8 mouse cellular contexts compared by ENCODE assay signal in the genomic region with DNA sequence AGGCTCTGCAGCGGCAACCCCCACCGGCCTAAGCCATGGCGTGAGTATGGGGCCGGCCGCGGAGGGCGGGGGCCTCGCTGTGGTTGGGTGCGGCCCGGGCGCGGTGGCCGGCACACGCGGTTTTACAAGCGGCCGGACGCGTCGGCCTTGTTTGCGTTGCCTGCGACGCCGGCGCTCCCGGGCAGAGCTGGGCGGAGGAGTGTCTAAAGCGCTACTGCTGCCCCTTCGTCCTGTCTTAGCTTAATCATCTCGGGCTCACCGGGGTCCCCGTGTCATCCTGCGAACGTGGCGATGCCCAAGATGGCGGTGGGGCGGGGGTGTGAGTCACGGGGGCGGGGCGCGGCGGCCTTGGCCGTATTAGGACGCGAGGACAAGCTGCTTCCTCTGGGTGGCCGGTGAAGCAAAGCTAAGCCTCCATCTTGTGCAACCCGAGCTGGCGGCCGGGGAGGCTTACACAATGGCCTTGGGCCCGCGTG. TPM values are rescaled to one million over a fixed set of nuclear protein-coding genes. Genes with fewer than 3 reads are reported as not detected.
DNase-seq lines count a peak whose midpoint lies in the region; ATAC-seq lines count a peak whose summit lies in the region.

No protein-coding gene starts in this region.

- H3K27me3 ChIP-seq in embryonic facial prominence, embryonic 12.5 days = no peaks in the 10 kb centered on the region
- no peaks in the 10 kb centered on the region for H3K27me3 ChIP-seq in liver, embryonic 15.5 days
- no peaks in the 10 kb centered on the region for H3K27me3 ChIP-seq in stomach, embryonic 15.5 days (replicated peaks)

- peaks cover 38% of the 10 kb centered on the region for H3K4me1 ChIP-seq in embryonic facial prominence, embryonic 12.5 days
- H3K4me1 ChIP-seq in liver, embryonic 15.5 days (replicated peaks) = peaks cover 83% of the 10 kb centered on the region
- H3K4me1 ChIP-seq in stomach, embryonic 15.5 days = peaks cover 31% of the 10 kb centered on the region

- H3K9ac ChIP-seq in embryonic facial prominence, embryonic 12.5 days = peak overlapping the region; percentile 100
- H3K9ac ChIP-seq in liver, embryonic 15.5 days = peak overlapping the region; percentile 96
- H3K9ac ChIP-seq in stomach, embryonic 15.5 days = peak overlapping the region; percentile 100

- H3K9me3 ChIP-seq in embryonic facial prominence, embryonic 12.5 days = no peaks in the 10 kb centered on the region
- H3K9me3 ChIP-seq in liver, embryonic 15.5 days (replicated peaks) = no peaks in the 10 kb centered on the region
- H3K9me3 ChIP-seq in stomach, embryonic 15.5 days = no peaks in the 10 kb centered on the region

- ATAC-seq in embryonic facial prominence, embryonic 12.5 days (ENCODE audit: insufficient number of reproducible peaks, insufficient read depth, low FRiP score, low TSS enrichment) = peak; percentile 5
- ATAC-seq in liver, embryonic 15.5 days (ENCODE audit: insufficient read depth) = peak; percentile 43
- ATAC-seq in stomach, embryonic 15.5 days (ENCODE audit: insufficient read depth, low FRiP score, low read depth) = peak; percentile 20

- under 1% methylated on average over 51 of the region's 51 CpGs for WGBS in embryonic facial prominence, embryonic 12.5 days
- under 1% methylated on average over 51 of the region's 51 CpGs for WGBS in liver, embryonic 15.5 days (ENCODE audit: insufficient replicate concordance)
- under 1% methylated on average over 48 of the region's 51 CpGs for WGBS in stomach, embryonic 15.5 days

- peak overlapping the region; percentile 99 for H3K27ac ChIP-seq in embryonic facial prominence, embryonic 12.5 days
- H3K27ac ChIP-seq in liver, embryonic 15.5 days (replicated peaks) = peak overlapping the region; percentile 99
- peak overlapping the region; percentile 97 for H3K27ac ChIP-seq in stomach, embryonic 15.5 days

- peak overlapping the region; percentile 99 for H3K4me3 ChIP-seq in embryonic facial prominence, embryonic 12.5 days
- H3K4me3 ChIP-seq in liver, embryonic 15.5 days (replicated peaks) = peak overlapping the region; percentile 92
- H3K4me3 ChIP-seq in stomach, embryonic 15.5 days (replicated peaks) = peak overlapping the region; percentile 97

- H3K4me2 ChIP-seq in embryonic facial prominence, embryonic 12.5 days (replicated peaks) = peak overlapping the region; percentile 88
- H3K4me2 ChIP-seq in liver, embryonic 15.5 days = peak overlapping the region; percentile 92
- H3K4me2 ChIP-seq in stomach, embryonic 15.5 days = peak overlapping the region; percentile 84

- DNase-seq in B cell, adult 2 months = peak; percentile 87 to 88
- DNase-seq in adrenal gland, postnatal 4 days (ENCODE audit: low spot score in 2 of 2) = peak; percentile 75 to 80
- DNase-seq in heart, adult 8-10 months (ENCODE audit: low spot score) = peak; percentile 67
- peak; percentile 69 to 75 for DNase-seq in kidney, adult 8-10 months
- DNase-seq in neural tube, embryonic 10.5 days (ENCODE audit: extremely low spot score, low spot score) = peak; percentile 82

- H3K36me3 ChIP-seq in embryonic facial prominence, embryonic 12.5 days = peaks cover 49% of the 10 kb centered on the region
- peaks cover 75% of the 10 kb centered on the region for H3K36me3 ChIP-seq in liver, embryonic 15.5 days (replicated peaks)
- peaks cover 25% of the 10 kb centered on the region for H3K36me3 ChIP-seq in stomach, embryonic 15.5 days

RNA-seq across cellular contexts. Expression of gene Atf4, which starts 0.7 kb away (rescaled TPM):
- total RNA-seq in adrenal gland, postnatal 4 days (2021) = 100 to 1,000 TPM; 145 to 157 TPM
- polyA plus RNA-seq in embryonic facial prominence, embryonic 12.5 days (2016; fragmentation: Nextera tagmentation; extraction: Ambion mirVana) = 104 and 117 TPM in 2 replicates
- 10 to 100 TPM; 42.9 to 76.3 (median 65.9) TPM for total RNA-seq in heart, adult 8-10 months (2022)
- polyA plus RNA-seq in liver, embryonic 15.5 days (2015; fragmentation: Nextera tagmentation; extraction: Ambion mirVana) = 130 and 134 TPM in 2 replicates
- polyA plus RNA-seq in stomach, embryonic 15.5 days (2015; fragmentation: Nextera tagmentation; extraction: Ambion mirVana) = 132 and 133 TPM in 2 replicates

RNA-seq across cellular contexts. Expression of gene Rps19bp1, which starts 8.4 kb away (rescaled TPM):
- 10 to 100 TPM; 35.7 to 41.1 TPM for total RNA-seq in adrenal gland, postnatal 4 days (2021)
- 65.3 and 65.9 TPM in 2 replicates for polyA plus RNA-seq in embryonic facial prominence, embryonic 12.5 days (2016; fragmentation: Nextera tagmentation; extraction: Ambion mirVana)
- total RNA-seq in heart, adult 8-10 months (2022) = 10 to 100 TPM; 13.2 to 16.5 (median 14.6) TPM
- 24.4 and 26.2 TPM in 2 replicates for polyA plus RNA-seq in liver, embryonic 15.5 days (2015; fragmentation: Nextera tagmentation; extraction: Ambion mirVana)
- polyA plus RNA-seq in stomach, embryonic 15.5 days (2015; fragmentation: Nextera tagmentation; extraction: Ambion mirVana) = 50.2 and 55.3 TPM in 2 replicates

RNA-seq across cellular contexts. Expression of gene AC140267.1, which starts 20.0 kb away (rescaled TPM):
- total RNA-seq in adrenal gland, postnatal 4 days (2021) = 1 to 10 TPM; 7.3 to 8.9 TPM
- 1.6 TPM in 1 of 2 replicates, not detected in the other for polyA plus RNA-seq in embryonic facial prominence, embryonic 12.5 days (2016; fragmentation: Nextera tagmentation; extraction: Ambion mirVana)
- 10 to 100 TPM in 1 of 4 experiments, 1 to 10 TPM in 3; 5.6 to 11.9 (median 8.0) TPM for total RNA-seq in heart, adult 8-10 months (2022)
- not detected in 2 replicates for polyA plus RNA-seq in liver, embryonic 15.5 days (2015; fragmentation: Nextera tagmentation; extraction: Ambion mirVana)
- not detected in 2 replicates for polyA plus RNA-seq in stomach, embryonic 15.5 days (2015; fragmentation: Nextera tagmentation; extraction: Ambion mirVana)

RNA-seq across cellular contexts. Expression of gene Mief1, which starts 21.9 kb away (rescaled TPM):
- 10 to 100 TPM; 41.9 to 46.6 TPM for total RNA-seq in adrenal gland, postnatal 4 days (2021)
- 39.7 and 42.1 TPM in 2 replicates for polyA plus RNA-seq in embryonic facial prominence, embryonic 12.5 days (2016; fragmentation: Nextera tagmentation; extraction: Ambion mirVana)
- 10 to 100 TPM; 27.0 to 30.7 (median 28.7) TPM for total RNA-seq in heart, adult 8-10 months (2022)
- 16.2 and 17.0 TPM in 2 replicates for polyA plus RNA-seq in liver, embryonic 15.5 days (2015; fragmentation: Nextera tagmentation; extraction: Ambion mirVana)
- polyA plus RNA-seq in stomach, embryonic 15.5 days (2015; fragmentation: Nextera tagmentation; extraction: Ambion mirVana) = 28.2 and 32.1 TPM in 2 replicates

RNA-seq across cellular contexts. Expression of gene Cacna1i, which starts 31.4 kb away (rescaled TPM):
- total RNA-seq in adrenal gland, postnatal 4 days (2021) = 1 to 10 TPM; 1.2 to 1.3 TPM
- 0.01 and 0.03 TPM in 2 replicates for polyA plus RNA-seq in embryonic facial prominence, embryonic 12.5 days (2016; fragmentation: Nextera tagmentation; extraction: Ambion mirVana)
- total RNA-seq in heart, adult 8-10 months (2022) = under 1 TPM in 3 of 4 experiments, not detected in 1; 0.03 to 0.37 (median 0.14) TPM
- 0.01 TPM in 1 of 2 replicates, not detected in the other for polyA plus RNA-seq in liver, embryonic 15.5 days (2015; fragmentation: Nextera tagmentation; extraction: Ambion mirVana)
- polyA plus RNA-seq in stomach, embryonic 15.5 days (2015; fragmentation: Nextera tagmentation; extraction: Ambion mirVana) = 0.03 TPM in 2 replicates

Comparison
In these comparisons a context has a peak if more than half of its experiments do, and no peak if none do; other contexts are left out.
1. Peak in every context shown above with its lines: DNase-seq, ATAC-seq, H3K4me3 ChIP-seq and H3K27ac ChIP-seq.